Mouse (Mus musculus) ES-Bruce4 (cell line): ENCODE measurements around the gene Odf4. TPM values are rescaled to one million over a fixed set of nuclear protein-coding genes. Genes with fewer than 3 reads are reported as not detected.

Experiments
- H3K27ac ChIP-seq: 2 replicates; pipeline ENCODE4 v1.5.1; 2012; ENCODE audit warnings: low read length, inconsistent platforms; ENCODE audit not compliant: insufficient read depth
- H3K27me3 ChIP-seq: 2 replicates; pipeline ENCODE4 v1.6.1; 2012; ENCODE audit warnings: mild to moderate bottlenecking, low read length, inconsistent platforms; ENCODE audit not compliant: control insufficient read depth, poor library complexity, insufficient read depth, severe bottlenecking
- H3K36me3 ChIP-seq: 2 replicates; pipeline ENCODE4 v1.6.1; 2012; ENCODE audit warnings: inconsistent platforms, mild to moderate bottlenecking, low read length, moderate library complexity; ENCODE audit not compliant: control insufficient read depth, poor library complexity, insufficient read depth, severe bottlenecking
- H3K4me1 ChIP-seq: one replicate; pipeline ENCODE4 v1.8.1; 2011; ENCODE audit warnings: low read length; ENCODE audit not compliant: control insufficient read depth, insufficient read depth
- H3K4me3 ChIP-seq: 2 replicates; pipeline ENCODE4 v1.5.1; 2011; ENCODE audit warnings: low read depth, mild to moderate bottlenecking, low read length
- H3K9ac ChIP-seq: 2 replicates; pipeline ENCODE4 v1.6.1; 2012; ENCODE audit warnings: low read depth, mild to moderate bottlenecking, inconsistent platforms; ENCODE audit not compliant: poor library complexity, severe bottlenecking
- H3K9me3 ChIP-seq: replicated peaks from 2 replicates; pipeline ENCODE4 v1.6.1; 2012; ENCODE audit warnings: mild to moderate bottlenecking, low read length, inconsistent platforms; ENCODE audit not compliant: control insufficient read depth, poor library complexity, insufficient read depth, severe bottlenecking
- CTCF ChIP-seq: IDR thresholded peaks from one replicate; pipeline ENCODE4 v1.8.1; 2011; ENCODE audit warnings: low read depth, low read length
- EP300 ChIP-seq: IDR thresholded peaks from 2 replicates; pipeline ENCODE4 v1.6.1; 2011; ENCODE audit warnings: low read depth, low read length; ENCODE audit not compliant: insufficient read depth
- POLR2A ChIP-seq: IDR thresholded peaks from one replicate; pipeline ENCODE4 v1.8.1; 2011; ENCODE audit warnings: low read length; ENCODE audit not compliant: insufficient read depth
- polyA plus RNA-seq: library from polyadenylated mRNA; stranded (reverse); fragments of >200 nt; gene quantifications from 2 replicates; pipeline ENCODE4 v1.2.4, GENCODE M21; 2011; ENCODE audit warnings: low read depth; ENCODE audit not compliant: missing spikeins, insufficient read depth, insufficient read length

Odf4 gene
- polyA plus RNA-seq, 1 experiment = not detected

GRCm38 (mm10) chr11:68897838-68898237 lies 29.0 kb downstream of the Odf4 start:
- no peak overlapping the region for H3K4me3 ChIP-seq
- H3K27me3 ChIP-seq = no peaks in the 10 kb centered on the region
- no peak for TF ChIP-seq POLR2A
- no peak for TF ChIP-seq EP300
- TF ChIP-seq CTCF = no peak
- H3K27ac ChIP-seq = no peak overlapping the region
- no peaks in the 10 kb centered on the region for H3K4me1 ChIP-seq
- H3K9me3 ChIP-seq = no peaks in the 10 kb centered on the region
- no peak overlapping the region for H3K9ac ChIP-seq
- H3K36me3 ChIP-seq = peaks cover 11% of the 10 kb centered on the region

DNA sequence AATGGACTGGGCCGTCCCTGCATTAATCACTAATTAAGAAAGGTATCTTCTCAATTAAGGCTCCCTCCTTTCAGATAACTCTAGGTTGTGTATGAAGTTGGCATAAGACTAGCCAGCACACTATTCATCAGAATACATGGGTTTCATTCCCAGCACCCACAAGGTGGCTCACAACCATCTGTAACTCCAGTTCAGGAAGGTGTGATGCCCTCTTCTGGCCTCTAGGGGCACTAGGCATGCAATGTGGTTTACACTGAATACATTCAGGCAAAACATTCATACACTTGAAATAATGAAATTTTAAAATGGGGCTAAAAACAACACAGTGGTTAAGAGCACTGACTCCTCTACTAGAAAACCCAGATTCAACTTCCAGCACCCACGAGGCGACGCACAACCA lies 29.8 kb downstream of the Odf4 start:
- H3K36me3 ChIP-seq = peaks cover 3% of the 10 kb centered on the region; the same call in 1 of the 2 replicates
- H3K9ac ChIP-seq = no peak overlapping the region
- H3K4me1 ChIP-seq = no peaks in the 10 kb centered on the region
- H3K4me3 ChIP-seq = no peak overlapping the region
- H3K27me3 ChIP-seq = no peaks in the 10 kb centered on the region
- H3K27ac ChIP-seq = no peak overlapping the region
- TF ChIP-seq EP300 = no peak
- peak; percentile 66 for TF ChIP-seq CTCF
- H3K9me3 ChIP-seq = no peaks in the 10 kb centered on the region

- TF ChIP-seq POLR2A (no peak), EP300 (no peak), CTCF (no peak)
- no peak overlapping the region for H3K9ac ChIP-seq
- H3K4me3 ChIP-seq = no peak overlapping the region
- no peaks in the 10 kb centered on the region for H3K36me3 ChIP-seq
- no peaks in the 10 kb centered on the region for H3K4me1 ChIP-seq
- H3K27me3 ChIP-seq = no peaks in the 10 kb centered on the region
- H3K9me3 ChIP-seq = no peaks in the 10 kb centered on the region
- no peak overlapping the region for H3K27ac ChIP-seq
These were observed 30.6 kb downstream of the Odf4 start for GRCm38 (mm10) chr11:68896247-68896646.

DNA sequence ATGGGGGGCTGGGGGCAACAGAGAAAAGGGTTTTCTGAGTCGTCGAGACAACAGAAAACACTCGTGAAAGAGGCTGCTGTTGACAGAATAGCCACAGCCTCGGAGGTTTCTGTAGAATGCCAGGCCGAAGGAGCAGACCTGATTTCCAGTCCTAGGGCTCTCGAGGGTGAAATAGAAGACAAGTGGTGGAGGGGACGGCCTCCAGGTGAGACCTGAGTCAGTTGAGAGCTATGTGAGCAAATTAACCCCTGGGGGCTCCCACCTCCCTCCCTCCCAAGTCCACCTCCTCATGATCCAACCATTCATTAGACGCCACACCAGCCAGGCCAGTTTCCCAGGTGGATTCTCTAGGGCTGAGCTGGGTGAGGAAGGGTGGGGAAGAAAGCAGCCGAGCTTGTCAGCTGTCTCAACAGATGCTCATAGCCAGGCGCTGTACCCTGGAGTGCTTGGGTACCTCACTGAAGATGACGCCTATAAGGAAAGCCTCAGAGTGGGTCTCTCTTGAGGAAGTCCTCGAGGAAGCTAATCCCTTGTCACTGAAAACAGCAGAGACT lies 32.9 kb downstream of the Odf4 start:
- Histone ChIP-seq H3K9ac (no peak overlapping the region), H3K4me3 (no peak overlapping the region), H3K9me3 (no peaks in the 10 kb centered on the region), H3K27me3 (no peaks in the 10 kb centered on the region), H3K36me3 (no peaks in the 10 kb centered on the region), H3K27ac (no peak overlapping the region), H3K4me1 (no peaks in the 10 kb centered on the region)
- TF ChIP-seq EP300 (no peak), CTCF (no peak), POLR2A (no peak)

DNA sequence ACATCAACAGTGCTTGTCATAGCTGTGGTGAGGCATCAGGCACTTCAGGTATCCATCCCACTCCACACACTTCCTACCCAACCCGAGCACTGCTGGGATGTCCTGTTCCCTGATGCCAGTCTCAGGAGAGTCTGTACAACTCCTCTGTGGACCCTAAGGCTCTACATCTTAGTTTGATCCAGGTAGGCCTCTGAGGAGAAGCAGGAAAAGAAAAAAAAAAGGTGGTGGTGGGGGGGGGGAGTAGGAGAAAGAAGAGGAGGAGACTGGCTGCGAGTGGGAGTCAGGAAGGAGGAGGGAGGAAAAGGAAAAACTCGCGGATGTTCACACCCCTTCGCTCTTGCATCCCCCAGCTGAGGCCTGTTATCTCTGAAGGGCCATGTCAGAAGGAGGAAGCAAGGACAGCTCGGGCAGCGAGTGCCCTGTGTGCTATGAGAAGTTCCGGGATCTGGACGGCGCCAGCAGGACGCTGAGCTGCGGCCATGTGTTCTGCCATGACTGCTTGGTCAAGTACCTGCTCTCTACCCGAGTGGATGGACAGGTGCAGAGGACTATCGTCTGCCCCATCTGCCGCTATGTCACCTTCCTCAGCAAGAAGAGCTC lies 34.5 kb downstream of the Odf4 start:
- H3K9ac ChIP-seq = peak overlapping the region; percentile 47
- no peaks in the 10 kb centered on the region for H3K4me1 ChIP-seq
- no peaks in the 10 kb centered on the region for H3K9me3 ChIP-seq
- no peaks in the 10 kb centered on the region for H3K27me3 ChIP-seq
- TF ChIP-seq CTCF (no peak), EP300 (no peak), POLR2A (no peak)
- H3K27ac ChIP-seq = no peak overlapping the region
- H3K36me3 ChIP-seq = no peaks in the 10 kb centered on the region
- H3K4me3 ChIP-seq = peak overlapping the region; percentile 52

- Histone ChIP-seq H3K4me3 (no peak overlapping the region), H3K27me3 (no peaks in the 10 kb centered on the region), H3K27ac (no peak overlapping the region), H3K4me1 (no peaks in the 10 kb centered on the region), H3K9me3 (no peaks in the 10 kb centered on the region), H3K9ac (no peak overlapping the region), H3K36me3 (no peaks in the 10 kb centered on the region)
- TF ChIP-seq CTCF (no peak), POLR2A (no peak), EP300 (no peak)
These were observed 35.1 kb downstream of the Odf4 start for GRCm38 (mm10) chr11:68891823-68892222.
